20 mouse cellular contexts compared by ENCODE assay signal in genomic region chr2:103746096-103746495, GRCm38 (mm10). TPM values are rescaled to one million over a fixed set of nuclear protein-coding genes. Genes with fewer than 3 reads are reported as not detected.
DNase-seq lines count a peak whose midpoint lies in the region; ATAC-seq and TF ChIP-seq lines count a peak whose summit lies in the region.
"Had no signal": no experiment of that assay in that cellular context is flagged by ENCODE, and none has a peak within 500 bp of the region (broad histone marks: within the 10 kb centered on the region; RNA-seq: fewer than 3 reads in every experiment).

No protein-coding gene starts in this region.

- TF ChIP-seq CTCF in layer of hippocampus, adult 2 months (conservative IDR thresholded peaks at IDR 0.05), result no peak

- intact Hi-C loops in heart, postnatal 10 days (cut with DNase I), result no loop called here

- H3K4me1 ChIP-seq in forebrain, embryonic 11.5 days (replicated peaks; ENCODE audit: control insufficient read depth, insufficient read depth, low read length), result no peaks in the 10 kb centered on the region
- H3K4me1 ChIP-seq in forebrain, embryonic 12.5 days, result no peaks in the 10 kb centered on the region
- H3K4me1 ChIP-seq in heart, embryonic 10.5 days, result no peaks in the 10 kb centered on the region
- H3K4me1 ChIP-seq: forebrain, embryonic 10.5 days; forebrain, embryonic 15.5 days; hindbrain, embryonic 10.5 days; hindbrain, embryonic 13.5 days had no signal

- no peaks in the 10 kb centered on the region for H3K27me3 ChIP-seq in forebrain, embryonic 11.5 days (ENCODE audit: control insufficient read depth, insufficient read depth, low read length)
- no peaks in the 10 kb centered on the region for H3K27me3 ChIP-seq in forebrain, embryonic 12.5 days
- no peaks in the 10 kb centered on the region for H3K27me3 ChIP-seq in heart, embryonic 10.5 days (ENCODE audit: insufficient read depth, poor library complexity, severe bottlenecking)
- H3K27me3 ChIP-seq: forebrain, embryonic 15.5 days; hindbrain, embryonic 13.5 days had no signal

- DNase-seq in forebrain, embryonic 11.5 days (ENCODE audit: low spot score), result peak; percentile 27
- peak; percentile 63 for DNase-seq in heart, embryonic 10.5 days (ENCODE audit: low spot score)
- DNase-seq in heart, postnatal 10 days, result no peak
- DNase-seq in layer of hippocampus, adult 2 months (ENCODE audit: low spot score in 2 of 2), result peak in 1 of 2 experiments; percentile 20
- DNase-seq in layer of hippocampus, postnatal 10 days (ENCODE audit: low spot score in 2 of 2), result no peak
- peak; percentile 23 for DNase-seq in testis, postnatal 10 days (ENCODE audit: low spot score)
- DNase-seq in testis, postnatal 14 days (ENCODE audit: low spot score), result no peak
- DNase-seq: cerebellum, adult 9-10 months; gastrocnemius, postnatal 14 days; heart, adult 2 months; heart, postnatal 36 days had no signal

- no peak for ATAC-seq in forebrain, embryonic 11.5 days (replicated peaks; ENCODE audit: low FRiP score)
- no peak for ATAC-seq in forebrain, embryonic 12.5 days (ENCODE audit: low FRiP score)
- ATAC-seq: activated CD4-positive, CD25-positive, alpha-beta regulatory T cell, adult 4 months; forebrain, embryonic 15.5 days; hindbrain, embryonic 16.5 days had no signal

- 92% methylated on average over 2 of the region's 2 CpGs for WGBS in forebrain, embryonic 11.5 days
- WGBS in forebrain, embryonic 12.5 days, result 78% methylated on average over 2 of the region's 2 CpGs
- WGBS in heart, embryonic 10.5 days, result 83% methylated on average over 2 of the region's 2 CpGs

- H3K4me3 ChIP-seq in forebrain, embryonic 11.5 days (ENCODE audit: low read depth, low read length), result no peak overlapping the region
- H3K4me3 ChIP-seq in forebrain, embryonic 12.5 days (replicated peaks), result no peak overlapping the region
- no peak overlapping the region for H3K4me3 ChIP-seq in heart, embryonic 10.5 days
- no peak overlapping the region for H3K4me3 ChIP-seq in layer of hippocampus, adult 2 months
- H3K4me3 ChIP-seq: forebrain, embryonic 10.5 days; forebrain, embryonic 15.5 days; gastrocnemius, adult 2 months; heart, adult 2 months; hindbrain, embryonic 10.5 days; hindbrain, embryonic 13.5 days had no signal

- peaks cover 6% of the 10 kb centered on the region; the same call in 1 of the 2 replicates for H3K36me3 ChIP-seq in forebrain, embryonic 11.5 days (ENCODE audit: control insufficient read depth, insufficient read depth, low read length)
- H3K36me3 ChIP-seq in forebrain, embryonic 12.5 days (replicated peaks), result peaks cover 56% of the 10 kb centered on the region
- H3K36me3 ChIP-seq in heart, embryonic 10.5 days, result peaks cover 70% of the 10 kb centered on the region

- no peak overlapping the region for H3K4me2 ChIP-seq in forebrain, embryonic 11.5 days (ENCODE audit: low read depth, low read length, severe bottlenecking)
- no peak overlapping the region for H3K4me2 ChIP-seq in forebrain, embryonic 12.5 days
- H3K4me2 ChIP-seq: forebrain, embryonic 15.5 days; heart, embryonic 11.5 days; hindbrain, embryonic 13.5 days had no signal

- no peaks in the 10 kb centered on the region for H3K9me3 ChIP-seq in forebrain, embryonic 11.5 days (ENCODE audit: control insufficient read depth, low read length)
- H3K9me3 ChIP-seq in forebrain, embryonic 12.5 days, result no peaks in the 10 kb centered on the region
- no peaks in the 10 kb centered on the region for H3K9me3 ChIP-seq in heart, embryonic 10.5 days
- H3K9me3 ChIP-seq: forebrain, embryonic 10.5 days; forebrain, embryonic 15.5 days; hindbrain, embryonic 10.5 days; hindbrain, embryonic 13.5 days had no signal

- H3K27ac ChIP-seq in forebrain, embryonic 11.5 days (ENCODE audit: low read depth, low read length), result no peak overlapping the region
- no peak overlapping the region for H3K27ac ChIP-seq in forebrain, embryonic 12.5 days
- no peak overlapping the region for H3K27ac ChIP-seq in heart, embryonic 10.5 days
- peak overlapping the region; percentile 12; the same call in 1 of the 2 replicates for H3K27ac ChIP-seq in layer of hippocampus, adult 2 months
- H3K27ac ChIP-seq: forebrain, embryonic 10.5 days; forebrain, embryonic 15.5 days; gastrocnemius, adult 2 months; heart, adult 2 months; hindbrain, embryonic 10.5 days; hindbrain, embryonic 13.5 days had no signal

- H3K9ac ChIP-seq in forebrain, embryonic 11.5 days (ENCODE audit: low read length), result no peak overlapping the region
- H3K9ac ChIP-seq in forebrain, embryonic 12.5 days, result no peak overlapping the region
- H3K9ac ChIP-seq: forebrain, embryonic 15.5 days had no signal

RNA-seq across cellular contexts. Expression of gene Nat10, which starts 15.0 kb away (rescaled TPM):
- polyA plus RNA-seq in forebrain, embryonic 11.5 days (2014; fragmentation: Nextera tagmentation; extraction: Ambion mirVana), result 31.3 and 38.5 TPM in 2 replicates
- polyA plus RNA-seq in forebrain, embryonic 12.5 days (2016; fragmentation: Nextera tagmentation; extraction: Ambion mirVana), result 30.9 and 34.4 TPM in 2 replicates
- polyA plus RNA-seq in heart, embryonic 10.5 days (2016; fragmentation: Nextera tagmentation; extraction: Ambion mirVana), result 26.6 and 32.2 TPM in 2 replicates
- total RNA-seq in heart, postnatal 10 days (2021), result 10 to 100 TPM; 17.6 to 20.7 TPM
- 10 to 100 TPM; 36.7 to 38.5 TPM for total RNA-seq in layer of hippocampus, adult 2 months (2021)
- 10 to 100 TPM; 35.5 to 35.8 TPM for total RNA-seq in layer of hippocampus, postnatal 10 days (2021)

RNA-seq across cellular contexts. Expression of gene Caprin1, which starts 51.4 kb away (rescaled TPM):
- polyA plus RNA-seq in forebrain, embryonic 11.5 days (2014; fragmentation: Nextera tagmentation; extraction: Ambion mirVana), result 638 and 649 TPM in 2 replicates
- 584 and 628 TPM in 2 replicates for polyA plus RNA-seq in forebrain, embryonic 12.5 days (2016; fragmentation: Nextera tagmentation; extraction: Ambion mirVana)
- polyA plus RNA-seq in heart, embryonic 10.5 days (2016; fragmentation: Nextera tagmentation; extraction: Ambion mirVana), result 325 and 347 TPM in 2 replicates
- 100 to 1,000 TPM; 228 to 246 TPM for total RNA-seq in heart, postnatal 10 days (2021)
- 100 to 1,000 TPM; 317 to 343 TPM for total RNA-seq in layer of hippocampus, adult 2 months (2021)
- total RNA-seq in layer of hippocampus, postnatal 10 days (2021), result 100 to 1,000 TPM; 431 to 443 TPM

Comparison
In these comparisons a context has a peak if more than half of its experiments do, and no peak if none do; other contexts are left out.
1. DNase-seq: peak in forebrain, embryonic 11.5 days (single experiment), heart, embryonic 10.5 days (single experiment) and testis, postnatal 10 days (single experiment); none in heart, postnatal 10 days (0 of 2), layer of hippocampus, postnatal 10 days (0 of 2) and testis, postnatal 14 days (single experiment).